Mouse (Mus musculus) urinary bladder, postnatal 25 days (tissue): ENCODE data around the gene Ndufaf7.
A peak's percentile ranks its signal among the peaks of the same experiment; 100 is the strongest.

Experiments used
- DNase-seq: peaks from one replicate; pipeline ENCODE4 v3.0.0; 2022; ENCODE audit warnings: low spot score

Gene Ndufaf7

GRCm38 (mm10) chr17:78936466-78937228 is at the start of gene Ndufaf7, which contains the start of gene Cebpz:
Ndufaf7 (plus strand) TSS chr17:78937136.
Cebpz (minus strand) TSS chr17:78937066.
- DNase-seq, result peak; percentile 95

- no peak for DNase-seq
Measured at GRCm38 (mm10) chr17:78888554-78888953, 48.4 kb upstream of the Ndufaf7 start.

- DNase-seq, result no peak
Measured at GRCm38 (mm10) chr17:78889184-78889583, 47.8 kb upstream of the Ndufaf7 start.

GRCm38 (mm10) chr17:78891020-78891419 is 45.9 kb upstream of the Ndufaf7 start:
- DNase-seq, result no peak

GRCm38 (mm10) chr17:78894991-78895390 is 41.9 kb upstream of the Ndufaf7 start:
- DNase-seq, result no peak

GRCm38 (mm10) chr17:78895394-78895793 is 41.5 kb upstream of the Ndufaf7 start:
- DNase-seq, result peak; percentile 19

- no peak for DNase-seq
Measured at GRCm38 (mm10) chr17:78903158-78903557, 33.8 kb upstream of the Ndufaf7 start.

- DNase-seq, result no peak
Measured at GRCm38 (mm10) chr17:78906892-78907291, 30.0 kb upstream of the Ndufaf7 start, which contains the start of gene Sult6b1. Sult6b1 (minus strand) TSS chr17:78906992.

GRCm38 (mm10) chr17:78909374-78909773 is 27.6 kb upstream of the Ndufaf7 start:
- no peak for DNase-seq

- no peak for DNase-seq
Measured at GRCm38 (mm10) chr17:78912861-78913281, 24.1 kb upstream of the Ndufaf7 start.

- DNase-seq, result no peak
Measured at GRCm38 (mm10) chr17:78913921-78914320, 23.0 kb upstream of the Ndufaf7 start.

GRCm38 (mm10) chr17:78915772-78916171 is 21.2 kb upstream of the Ndufaf7 start:
- no peak for DNase-seq

GRCm38 (mm10) chr17:78916369-78916813 is 20.5 kb upstream of the Ndufaf7 start, which contains the start of gene Cebpzos:
Cebpzos (plus strand) TSS chr17:78916500.
- peak; percentile 80 for DNase-seq

- no peak for DNase-seq
Measured at GRCm38 (mm10) chr17:78916899-78917298, 20.0 kb upstream of the Ndufaf7 start.

GRCm38 (mm10) chr17:78917696-78918095 is 19.2 kb upstream of the Ndufaf7 start:
- no peak for DNase-seq

- DNase-seq, result no peak
Measured at GRCm38 (mm10) chr17:78935857-78936256, 1.1 kb upstream of the Ndufaf7 start.

GRCm38 (mm10) chr17:78937229-78937853 is 405 bp downstream of the Ndufaf7 start:
- no peak for DNase-seq

GRCm38 (mm10) chr17:78938927-78939326 is 2.0 kb downstream of the Ndufaf7 start:
- DNase-seq, result no peak

GRCm38 (mm10) chr17:78942579-78942978 is 5.6 kb downstream of the Ndufaf7 start:
- no peak for DNase-seq

GRCm38 (mm10) chr17:78951225-78951624 is 14.3 kb downstream of the Ndufaf7 start:
- DNase-seq, result no peak

GRCm38 (mm10) chr17:78952070-78952469 is 15.1 kb downstream of the Ndufaf7 start:
- DNase-seq, result no peak

- no peak for DNase-seq
Measured at GRCm38 (mm10) chr17:78953240-78953639, 16.3 kb downstream of the Ndufaf7 start.

- no peak for DNase-seq
Measured at GRCm38 (mm10) chr17:78959473-78959872, 22.5 kb downstream of the Ndufaf7 start.
